Mouse (Mus musculus): ENCODE results near the gene Hspb6.

GRCm38 (mm10) chr7:30526399-30526798 lies 25.6 kb upstream of the Hspb6 start:
- no peak for TF ChIP-seq POLR2A (IDR thresholded peaks at IDR 0.05; ENCODE audit: borderline replicate concordance, control insufficient read depth, low read depth, low read length)
- TF ChIP-seq CTCF (IDR thresholded peaks at IDR 0.05; ENCODE audit: control insufficient read depth, insufficient read depth, low read length), result no peak
